Mouse (Mus musculus) erythroblast, embryonic 14.5 days (primary cell): ENCODE measurements around the gene Gab3.

ENCODE experiments used
- GATA1 ChIP-seq: IDR thresholded peaks from 2 replicates; pipeline ENCODE4 v1.6.1; 2012; ENCODE audit warnings: low read length, inconsistent platforms, mixed read lengths
- TAL1 ChIP-seq: IDR thresholded peaks from 3 replicates; pipeline ENCODE4 v1.6.1; 2012; ENCODE audit warnings: low read length, inconsistent platforms, mixed read lengths

GRCm38 (mm10) chrX:75130467-75131160, 45.4 kb upstream of the Gab3 start, which contains the start of gene Mpp1:
- TF ChIP-seq GATA1 (no peak), TAL1 (no peak)
